Mouse (Mus musculus) cerebellum, adult 18-20 months (tissue): ENCODE results near the gene Tmem223.
A peak's percentile ranks its signal among the peaks of the same experiment; 100 is the strongest.

Experiments used
- DNase-seq, 2 experiments: peaks; one replicate each; pipeline ENCODE4 v3.0.0; 2021

Tmem223 gene

DNA sequence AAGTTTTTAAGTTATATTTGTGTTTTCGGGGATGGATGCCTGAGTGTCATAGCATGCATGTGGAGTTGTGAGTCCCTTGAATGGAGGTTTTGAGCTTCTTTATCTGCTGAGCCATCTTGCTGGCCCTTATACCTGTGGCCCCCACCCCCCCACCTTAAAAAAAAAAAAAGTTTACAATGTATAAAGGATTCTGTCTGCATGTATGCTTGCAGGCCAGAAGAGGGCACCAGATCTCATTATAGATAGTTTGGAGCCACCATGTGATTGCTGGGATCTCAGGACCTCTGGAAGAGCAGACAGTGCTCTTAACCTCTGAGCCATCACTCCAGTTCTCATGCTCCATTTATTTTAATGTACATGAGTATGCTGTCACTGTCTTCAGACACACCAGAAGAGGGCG lies 23.4 kb upstream of the Tmem223 start:
- no peak for DNase-seq

DNA sequence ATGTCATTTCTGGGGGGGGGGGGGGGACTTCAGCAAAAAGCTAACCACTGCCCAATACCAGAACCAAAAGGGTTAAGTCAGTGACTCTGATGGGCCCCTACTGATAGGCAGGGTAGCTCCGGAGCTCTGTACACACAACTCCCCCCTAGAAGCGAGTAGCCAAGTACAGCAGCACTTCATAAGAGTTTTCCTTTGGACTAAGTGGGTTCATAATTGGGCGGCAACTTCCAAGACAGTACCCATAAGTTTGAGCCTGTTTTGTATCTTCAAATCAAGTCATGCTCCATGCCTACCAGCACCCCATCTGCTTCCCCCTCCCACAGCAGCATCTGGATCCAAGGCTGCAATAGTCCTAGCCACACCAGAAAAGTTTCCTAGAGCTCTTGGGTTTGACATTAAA lies 15.1 kb upstream of the Tmem223 start:
- DNase-seq = no peak

DNA sequence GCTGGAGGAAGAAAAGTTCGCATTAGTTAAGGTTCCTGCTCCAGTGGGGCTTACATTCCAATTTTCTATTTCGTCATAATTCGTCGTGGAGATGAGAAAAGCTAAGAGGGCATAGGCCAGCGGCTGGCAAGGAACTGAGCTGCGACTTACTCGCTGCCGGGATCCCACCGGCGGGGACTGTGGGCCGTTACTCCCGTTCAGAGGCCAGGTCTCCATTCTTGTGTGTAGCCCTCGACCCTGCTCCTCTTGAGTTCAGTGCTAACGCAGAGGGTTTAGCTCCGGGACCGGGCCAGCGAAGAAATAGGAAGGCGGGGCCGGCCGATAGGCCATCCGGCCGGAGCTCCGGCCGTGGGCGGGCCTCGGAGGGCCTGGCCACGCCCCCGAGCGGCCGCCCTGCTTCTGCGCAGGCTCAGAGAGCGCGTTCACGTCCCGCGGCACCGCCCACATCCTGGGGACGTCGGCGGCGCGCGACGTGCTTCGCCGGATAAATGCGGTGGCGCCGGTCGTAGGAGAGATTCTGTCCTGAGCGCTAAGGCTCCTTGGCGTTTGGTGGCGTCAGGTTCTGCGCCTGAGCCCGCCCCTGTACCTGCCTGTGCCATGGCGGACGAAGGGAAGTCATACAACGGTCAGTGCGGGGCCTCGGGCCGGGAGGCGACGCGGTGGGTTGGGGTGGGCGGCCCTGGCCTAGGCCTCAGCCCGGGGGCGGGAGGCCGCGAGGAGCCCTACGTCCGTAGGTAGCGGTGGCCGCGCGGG lies 14.0 kb upstream of the Tmem223 start, which contains the start of gene Nxf1:
Gene Nxf1 (plus strand): TSS at position 439 of the 753 bp plus-strand sequence.
- DNase-seq = peak; percentile 90 to 95

DNA sequence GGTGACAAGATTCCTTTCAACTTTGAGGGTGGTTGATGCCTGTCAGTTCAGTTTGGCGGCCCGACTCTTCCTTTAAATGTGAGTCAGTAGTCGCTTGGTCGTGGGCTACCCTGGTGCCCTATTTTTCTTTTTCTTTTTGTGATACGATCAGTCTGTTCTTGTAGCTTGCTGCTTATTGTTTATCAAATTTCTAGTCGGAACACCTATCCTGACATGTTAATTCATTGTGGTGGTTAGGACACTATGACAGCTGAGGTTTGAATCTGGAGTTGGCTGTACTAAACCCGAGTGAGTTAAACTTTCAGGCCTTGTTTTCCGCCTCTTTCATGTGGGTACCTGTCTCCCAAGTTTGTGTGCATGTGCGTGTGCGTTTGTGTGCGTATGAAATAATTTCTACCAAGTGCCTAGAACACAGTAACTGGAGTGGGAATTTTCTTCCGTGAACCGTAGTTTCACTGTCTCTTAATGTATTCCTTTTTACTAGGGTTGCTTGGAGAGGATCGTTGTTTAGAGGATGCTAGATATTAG lies 13.3 kb upstream of the Tmem223 start:
- no peak for DNase-seq

DNA sequence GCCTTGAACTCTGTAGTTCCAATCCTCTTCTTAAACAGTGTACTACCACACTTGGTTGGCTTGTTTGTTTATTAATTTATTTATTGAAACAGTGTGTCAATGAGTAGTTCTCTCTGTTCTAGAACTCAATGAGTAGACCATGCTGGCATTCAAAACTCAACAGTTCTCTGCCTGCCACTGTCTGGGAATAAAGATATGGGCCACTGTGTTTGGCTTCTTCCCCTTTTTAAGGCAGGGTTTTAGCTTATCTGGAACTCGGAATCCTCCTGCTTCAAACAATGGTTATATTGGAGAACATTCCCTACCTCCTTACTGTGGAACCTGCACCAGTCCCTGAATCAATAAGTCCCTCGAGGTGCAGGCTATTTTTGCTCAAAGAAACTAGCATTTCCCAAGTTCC lies 11.9 kb upstream of the Tmem223 start:
- no peak for DNase-seq

DNA sequence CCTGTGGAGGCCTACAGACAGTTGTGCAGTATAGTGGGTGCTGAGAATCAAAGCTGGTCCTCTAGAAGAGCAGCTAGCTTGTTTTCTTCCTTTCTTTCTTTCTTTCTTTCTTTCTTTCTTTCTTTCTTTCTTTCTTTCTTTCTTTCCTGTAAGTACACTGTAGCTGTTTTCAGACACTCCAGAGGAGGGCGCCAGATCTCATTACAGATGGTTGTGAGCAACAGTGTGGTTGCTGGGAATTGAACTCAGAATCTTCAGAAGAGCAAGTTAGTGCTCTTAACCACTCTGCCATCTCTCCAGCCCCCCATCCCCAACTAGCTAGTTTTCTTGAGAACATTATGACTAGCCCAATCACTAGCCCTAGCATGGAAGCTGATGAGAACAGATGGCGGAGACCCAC lies 10.0 kb upstream of the Tmem223 start:
- DNase-seq = no peak

DNA sequence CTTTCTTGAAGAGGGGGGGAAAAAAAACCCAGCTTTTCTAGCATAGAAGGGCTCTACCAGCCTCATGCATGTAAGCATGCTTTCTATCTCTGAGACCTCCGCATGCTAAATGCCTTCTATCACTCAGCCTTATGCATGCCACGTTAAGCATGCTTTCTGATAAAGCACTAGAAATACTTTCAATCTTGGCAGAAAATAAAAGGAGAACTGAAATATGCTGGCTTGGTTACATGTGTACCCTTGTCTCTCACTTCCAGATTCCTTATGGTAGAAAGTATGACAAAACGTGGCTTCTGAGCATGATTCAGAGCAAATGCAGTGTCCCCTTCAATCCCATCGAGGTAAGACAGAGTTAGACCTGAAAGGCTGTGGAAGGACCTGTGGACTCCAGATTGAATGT lies 7.5 kb upstream of the Tmem223 start:
- no peak for DNase-seq

DNA sequence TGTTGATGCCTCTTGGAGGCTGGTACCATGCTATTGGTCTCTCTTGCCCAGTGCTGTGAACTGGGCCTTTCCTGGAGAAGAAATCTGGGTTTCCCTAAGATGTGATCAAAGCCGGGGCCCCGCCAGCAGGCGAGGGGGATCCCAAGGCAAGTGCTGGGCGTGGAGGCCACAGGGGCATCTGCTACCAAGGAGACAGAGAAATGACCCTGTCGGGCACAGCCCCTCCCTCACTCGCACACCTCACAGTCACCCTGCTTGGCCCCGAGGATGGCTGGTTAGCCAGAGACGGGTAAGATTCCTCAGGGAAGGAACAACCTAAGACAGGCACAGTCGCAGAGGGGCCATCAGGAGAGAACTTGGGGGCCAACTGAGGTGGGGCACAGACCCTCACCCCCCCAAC lies 5.2 kb upstream of the Tmem223 start:
- DNase-seq = no peak

DNA sequence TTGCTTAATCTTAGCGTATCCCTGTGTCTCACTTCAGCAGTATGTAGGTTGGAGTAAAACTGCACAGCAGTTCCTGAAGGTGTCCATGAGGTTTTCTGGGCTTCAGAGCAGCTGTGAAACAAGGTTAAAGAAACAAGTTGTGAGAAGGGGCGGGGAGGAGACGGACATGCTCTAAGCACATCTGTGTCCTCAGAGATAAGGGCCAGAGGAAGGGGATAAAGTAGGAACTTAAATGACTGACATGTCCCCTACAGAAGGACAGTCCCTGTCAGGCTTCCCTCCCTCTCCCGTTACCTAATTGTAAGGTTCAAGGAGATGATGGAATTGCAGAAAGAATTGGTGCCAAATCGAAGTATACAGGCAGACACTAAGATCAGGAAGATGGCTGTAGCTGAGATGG lies 2.2 kb downstream of the Tmem223 start:
- no peak for DNase-seq

DNA sequence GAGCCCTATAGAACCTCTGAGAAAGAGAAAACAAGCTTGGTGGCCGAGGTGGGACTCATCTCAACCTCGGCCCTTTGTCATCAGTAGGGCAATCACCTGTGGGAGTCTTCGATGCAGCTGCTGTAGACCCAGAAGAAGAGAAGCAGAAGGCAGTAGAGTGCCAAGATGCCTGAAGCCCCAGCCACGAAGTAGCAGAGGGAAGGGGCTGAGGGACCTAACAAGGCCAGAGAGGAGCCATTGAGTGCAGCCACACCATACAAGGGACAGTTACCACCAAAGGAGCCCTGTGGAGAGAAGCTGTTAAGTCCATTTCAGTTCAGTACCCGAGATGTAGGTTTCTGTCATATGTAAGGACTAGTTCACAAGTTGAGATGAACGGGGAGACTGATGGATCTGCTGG lies 2.6 kb downstream of the Tmem223 start:
- DNase-seq = no peak

DNA sequence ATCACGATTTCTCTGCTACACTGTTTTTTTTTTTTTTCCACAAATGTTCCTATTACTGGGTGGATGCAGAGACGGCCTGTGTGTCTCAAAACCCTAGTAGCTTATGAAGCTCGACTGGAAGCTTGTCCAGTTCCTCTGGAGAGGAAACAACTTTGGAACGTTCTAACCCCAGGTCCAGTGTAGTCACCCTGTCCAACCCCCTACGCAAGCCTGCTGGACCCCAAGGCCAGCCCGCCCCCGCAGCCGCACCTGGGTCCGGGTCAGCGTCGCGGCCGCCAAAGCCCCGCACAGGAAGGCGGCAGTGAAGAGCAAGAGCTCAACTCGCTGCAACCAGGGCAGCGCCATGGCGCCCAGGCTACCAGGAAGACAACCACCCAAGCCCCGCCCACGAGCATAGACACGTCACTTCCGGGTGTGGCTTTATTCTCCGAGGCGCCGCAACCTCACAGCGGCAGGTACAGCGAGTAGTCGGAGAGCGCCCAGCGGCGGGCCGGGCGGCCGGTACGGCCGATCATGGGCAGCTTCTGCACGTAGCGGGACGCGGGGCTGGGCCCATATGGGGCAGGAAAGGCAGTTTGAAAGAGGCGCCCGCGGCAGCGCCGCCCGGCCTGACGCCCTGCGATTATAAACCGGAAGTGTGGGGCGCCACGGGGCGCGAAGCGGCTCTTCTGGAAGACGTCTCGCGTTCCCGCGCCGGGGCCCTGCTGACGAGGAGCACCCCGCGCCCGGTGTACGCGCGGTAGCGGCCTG lies 3.5 kb downstream of the Tmem223 start, which contains the start of gene Tmem179b:
Gene Tmem179b (minus strand): TSS at position 382 of the 750 bp plus-strand sequence.
- peak; percentile 96 to 98 for DNase-seq

DNA sequence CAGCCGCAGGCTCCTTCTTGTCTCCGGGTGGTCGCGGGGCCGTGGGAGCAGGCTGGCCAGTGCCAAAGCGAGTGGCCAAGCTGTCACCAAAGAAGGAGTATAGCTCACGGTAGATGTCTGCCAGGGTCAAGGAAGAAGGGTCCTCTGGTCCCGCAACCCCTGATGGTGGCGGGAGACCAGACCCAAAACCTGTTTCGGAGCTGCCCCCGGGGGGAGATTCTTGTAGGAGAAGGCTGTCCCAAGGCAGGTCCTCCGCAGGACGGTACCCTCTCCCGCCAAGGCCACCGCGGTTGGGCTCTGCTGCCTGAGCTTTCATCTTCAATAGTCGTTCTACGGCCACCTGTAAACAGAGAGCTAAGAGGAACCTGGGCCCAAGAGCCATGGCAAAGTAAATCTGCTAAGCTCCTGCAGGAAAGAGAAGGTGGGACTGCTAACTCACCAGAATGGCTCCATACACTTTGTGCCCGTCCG lies 4.2 kb downstream of the Tmem223 start:
- DNase-seq = peak in 1 of 2 experiments; percentile 30

DNA sequence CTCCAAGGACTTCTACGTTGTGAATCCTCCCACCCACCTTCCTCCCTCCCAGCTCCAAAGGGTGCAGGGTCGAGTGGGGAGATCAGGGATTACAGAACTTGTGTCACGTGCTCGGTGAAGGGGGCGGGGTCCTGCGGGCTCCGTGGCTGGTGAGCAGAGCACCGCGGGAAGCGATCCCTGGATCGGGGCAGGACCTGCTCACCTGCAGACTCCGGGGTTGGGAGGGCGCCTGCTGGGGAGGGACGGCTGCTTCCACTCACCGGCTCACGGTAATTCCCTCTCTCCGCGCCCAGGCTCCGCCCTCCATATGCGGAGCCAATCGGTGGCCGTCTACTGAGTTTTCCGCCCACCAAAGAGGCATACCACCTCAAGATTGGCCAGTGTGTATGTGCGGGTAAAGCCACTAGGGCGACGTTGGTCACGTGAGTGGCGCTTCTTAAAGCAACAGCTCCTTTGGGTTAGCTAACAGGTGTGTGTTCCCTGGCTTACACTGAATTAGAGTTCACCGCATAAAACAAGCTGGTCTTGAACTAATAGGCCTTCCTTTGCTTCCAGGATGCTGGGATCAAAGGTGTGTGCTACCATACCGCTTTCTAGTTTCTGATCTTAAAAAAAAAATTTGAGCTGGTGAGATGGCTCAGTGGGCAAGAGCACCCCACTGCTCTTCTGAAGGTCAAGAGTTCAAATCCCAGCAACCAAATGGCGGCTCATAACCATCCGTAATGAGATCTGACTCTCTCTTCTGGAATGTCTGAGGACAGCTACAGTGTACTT lies 15.4 kb downstream of the Tmem223 start, which contains the start of gene Taf6l:
Gene Taf6l (minus strand): TSS at position 410 of the 774 bp plus-strand sequence.
- peak; percentile 88 to 97 for DNase-seq

DNA sequence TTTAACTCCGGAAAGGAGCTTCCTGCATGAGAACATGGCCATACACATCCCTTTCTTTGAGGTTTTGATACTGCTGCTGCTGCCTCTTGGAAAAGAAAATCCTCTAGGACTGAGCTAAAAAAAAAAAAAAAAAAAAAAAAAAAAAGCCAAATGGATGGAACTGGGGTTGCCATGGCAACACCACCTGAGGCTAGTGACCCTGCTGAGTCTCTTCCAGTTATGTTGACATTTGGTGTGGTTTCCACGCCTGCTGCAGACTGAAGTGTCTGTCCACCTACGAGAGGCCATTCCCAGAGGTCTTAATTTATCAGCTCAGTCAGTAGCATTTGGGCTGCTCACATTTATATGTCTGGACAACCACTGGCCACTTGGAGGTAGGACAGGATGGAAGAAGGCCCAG lies 17.7 kb downstream of the Tmem223 start:
- DNase-seq = peak in 1 of 2 experiments; percentile 30

DNA sequence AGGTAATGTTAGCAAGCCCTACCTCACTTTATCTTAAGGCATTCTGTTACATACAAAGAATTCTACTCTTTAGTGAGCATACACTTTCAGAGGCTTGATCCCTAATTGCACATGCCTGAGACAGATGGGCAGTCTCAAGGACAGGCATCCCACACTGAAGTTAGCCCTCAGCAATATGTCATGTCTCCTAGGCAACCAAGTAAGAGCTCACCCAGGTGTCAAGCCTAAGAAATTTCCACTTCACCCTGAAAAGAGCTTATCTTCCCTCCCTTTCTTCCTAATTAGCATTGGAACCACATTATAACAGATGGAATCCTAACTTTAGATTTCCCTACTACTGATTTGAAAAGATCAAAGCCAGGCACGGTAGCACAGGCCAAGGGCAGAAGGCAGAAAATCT lies 18.4 kb downstream of the Tmem223 start:
- DNase-seq = no peak

DNA sequence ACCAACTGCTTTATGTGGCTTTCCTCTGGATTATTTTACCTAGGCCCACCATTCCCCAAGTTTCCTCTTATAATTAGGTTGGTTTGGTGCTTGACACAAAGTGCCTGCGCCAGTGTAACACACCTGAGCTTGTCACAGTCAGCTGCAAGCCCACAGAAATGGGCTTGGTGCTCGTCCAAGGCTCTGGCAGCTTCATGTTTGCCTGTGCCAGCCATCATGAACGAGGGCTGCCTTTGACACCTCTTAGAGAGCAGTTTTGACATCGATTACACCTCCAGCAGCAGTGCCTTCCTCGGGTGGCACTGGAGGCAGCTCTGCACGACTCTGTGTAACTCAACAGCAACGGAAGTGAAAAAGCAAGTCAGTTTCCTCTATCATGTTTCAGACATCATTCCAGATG lies 19.4 kb downstream of the Tmem223 start:
- no peak for DNase-seq

DNA sequence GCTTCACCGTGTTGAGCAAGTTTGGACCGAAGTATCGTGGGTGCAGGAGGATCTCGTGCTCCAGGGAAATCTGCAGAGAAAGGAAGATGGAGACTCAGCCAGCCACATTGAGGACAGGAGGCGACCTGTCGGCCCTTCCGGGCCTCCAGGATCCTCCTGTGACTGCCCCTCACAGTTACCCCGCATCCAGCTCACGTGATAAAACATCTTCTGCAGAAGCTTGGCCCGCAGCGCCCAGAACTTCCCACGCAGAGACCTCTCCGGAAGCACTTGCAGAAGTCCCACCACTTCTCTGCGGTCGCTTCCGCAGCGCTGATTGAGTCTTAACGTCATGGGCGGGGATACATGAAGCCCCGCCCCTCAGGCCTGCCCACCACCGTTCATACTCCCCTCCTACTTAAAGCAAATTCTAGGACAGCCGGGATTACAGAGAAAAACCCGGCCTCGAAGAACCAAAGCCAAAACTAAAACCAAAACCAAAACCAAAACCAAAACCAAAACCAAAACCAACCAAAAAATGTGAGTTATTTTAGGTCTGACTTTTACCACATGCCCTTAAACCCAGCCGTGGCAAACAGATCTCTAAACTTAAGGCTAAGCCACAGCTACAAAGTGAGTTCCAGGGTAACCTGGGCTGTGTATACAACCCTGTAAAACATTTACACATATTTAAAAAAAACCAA lies 27.6 kb downstream of the Tmem223 start, which contains the start of gene Polr2g:
Gene Polr2g (minus strand): TSS at position 314 of the 683 bp plus-strand sequence.
- peak; percentile 88 to 91 for DNase-seq

DNA sequence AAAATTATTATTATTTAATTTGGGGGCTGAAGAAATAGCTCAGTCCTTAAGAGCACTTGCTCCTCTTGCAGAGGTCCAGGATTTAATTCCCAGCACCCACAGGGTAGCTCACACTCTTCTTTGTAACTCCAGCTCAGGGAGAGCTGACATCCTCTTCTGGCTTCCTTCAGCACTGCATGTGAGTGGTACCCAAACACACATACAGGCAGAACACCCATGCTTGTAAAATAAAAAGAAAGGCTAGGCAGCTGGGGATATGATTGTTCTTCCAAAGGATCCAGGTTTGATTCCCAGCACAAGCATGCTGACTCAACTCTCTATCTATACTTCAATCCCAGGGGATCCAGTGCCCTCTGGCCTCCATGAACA lies 28.1 kb downstream of the Tmem223 start:
- no peak for DNase-seq

DNA sequence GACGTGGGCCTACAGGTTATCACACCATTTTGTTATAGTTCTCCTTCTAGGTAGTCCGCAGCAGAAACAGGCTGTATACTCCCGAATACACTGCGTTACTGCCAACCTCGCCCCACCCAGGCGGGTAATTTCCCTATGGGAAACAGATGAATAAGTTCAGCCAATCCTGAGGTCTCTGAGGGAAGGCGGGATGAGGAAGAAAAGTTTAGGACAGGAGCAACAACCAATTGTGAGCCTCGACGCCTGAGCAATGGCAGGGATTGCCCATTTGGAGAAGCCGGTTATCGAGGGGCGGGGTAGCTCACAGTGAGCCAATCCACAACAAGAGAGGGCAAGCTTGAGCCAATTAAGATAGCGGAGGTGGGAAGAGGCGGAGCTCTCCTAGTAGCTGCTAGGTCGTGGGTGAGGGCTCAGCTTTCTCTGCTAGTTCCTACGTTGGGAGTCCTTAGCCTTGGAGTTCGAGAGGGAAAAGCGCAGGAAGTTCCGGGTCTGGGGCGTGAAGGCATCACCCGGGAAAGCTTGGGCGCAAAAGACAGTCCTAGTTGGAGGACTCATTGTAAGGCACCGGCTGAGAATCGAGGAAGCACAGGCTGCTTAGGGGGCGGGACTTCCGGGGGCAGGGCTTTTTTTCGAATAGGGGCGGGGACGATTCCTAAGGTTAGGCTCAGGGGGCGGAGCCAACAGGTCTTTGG lies 31.5 kb downstream of the Tmem223 start, which contains the start of gene Zbtb3:
Gene Zbtb3 (plus strand): TSS at position 426 of the 692 bp plus-strand sequence.
- DNase-seq = peak; percentile 91 to 98

DNA sequence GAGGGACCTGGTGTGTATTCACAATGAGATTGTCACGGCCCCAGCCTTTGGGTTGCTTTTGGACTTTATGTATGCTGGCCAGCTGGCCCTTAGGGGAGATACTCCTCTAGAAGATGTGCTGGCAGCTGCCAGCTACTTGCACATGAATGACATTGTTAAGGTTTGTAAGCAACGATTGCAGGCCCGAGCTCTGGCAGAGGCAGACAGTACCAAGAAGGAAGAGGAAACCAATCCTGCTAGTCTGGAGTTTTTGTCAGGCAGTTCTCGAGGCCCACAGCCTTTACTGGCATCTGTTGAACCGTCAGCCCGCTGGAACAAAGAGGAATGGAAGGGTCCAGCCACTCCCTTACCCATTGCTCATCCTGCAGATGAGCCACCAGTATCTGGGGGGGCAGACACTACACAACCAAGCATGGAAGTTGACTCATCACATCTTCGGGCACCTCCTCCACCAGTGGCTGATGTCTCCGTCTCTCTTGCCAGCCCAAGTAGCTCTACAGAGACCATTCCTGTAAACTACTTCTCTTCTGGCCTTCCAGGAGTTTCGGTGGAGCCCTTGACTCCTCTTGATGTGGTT lies 32.5 kb downstream of the Tmem223 start:
- DNase-seq = no peak
